Mouse (Mus musculus) liver, embryonic 14.5 days (tissue): ENCODE measurements around the gene Fads1.

Experiments used
- CTCF ChIP-seq: IDR thresholded peaks from 2 replicates; pipeline ENCODE4 v1.5.1; 2016; ENCODE audit warnings: antibody characterized with exemption, low read depth, control low read depth
- EP300 ChIP-seq: IDR thresholded peaks from 2 replicates; pipeline ENCODE4 v1.6.1; 2016; ENCODE audit warnings: antibody characterized with exemption, low read depth

- TF ChIP-seq CTCF = peak; percentile 63
- no peak for TF ChIP-seq EP300
Observed at GRCm38 (mm10) chr19:10182670-10183298, at the start of gene Fads1.
